In genomic region chr3:65151808-65152207, GRCm38 (mm10) we compare ENCODE assay signal across 23 mouse cellular contexts.
"Had no signal": no experiment of that assay in that cellular context is flagged by ENCODE, and none has a peak within 500 bp of the region (broad histone marks: within the 10 kb centered on the region; RNA-seq: fewer than 3 reads in every experiment).

No protein-coding gene starts in this region.

- H3K27ac ChIP-seq: heart, embryonic 10.5 days; hindbrain, embryonic 13.5 days; hindbrain, embryonic 15.5 days; hindbrain, postnatal 0 days; kidney, embryonic 15.5 days; kidney, postnatal 0 days; limb, embryonic 13.5 days; limb, embryonic 15.5 days; liver, embryonic 12.5 days; liver, embryonic 14.5 days had no signal

- H3K4me3 ChIP-seq: heart, embryonic 10.5 days; heart, embryonic 12.5 days; hindbrain, embryonic 13.5 days; hindbrain, embryonic 15.5 days; kidney, embryonic 15.5 days; limb, embryonic 13.5 days; limb, embryonic 15.5 days; liver, embryonic 12.5 days had no signal

- H3K9ac ChIP-seq: heart, embryonic 12.5 days; hindbrain, embryonic 13.5 days; hindbrain, embryonic 15.5 days; kidney, embryonic 15.5 days; limb, embryonic 13.5 days; limb, embryonic 15.5 days; liver, embryonic 12.5 days; liver, embryonic 14.5 days had no signal

- H3K9me3 ChIP-seq: heart, embryonic 10.5 days; heart, embryonic 12.5 days; hindbrain, embryonic 13.5 days; hindbrain, embryonic 15.5 days; kidney, embryonic 15.5 days; limb, embryonic 13.5 days; limb, embryonic 15.5 days; liver, embryonic 12.5 days had no signal

- H3K4me1 ChIP-seq: heart, embryonic 10.5 days; heart, embryonic 12.5 days; hindbrain, embryonic 13.5 days; hindbrain, embryonic 15.5 days; kidney, embryonic 15.5 days; limb, embryonic 13.5 days; limb, embryonic 15.5 days; liver, embryonic 12.5 days had no signal

- DNase-seq: gastrocnemius, postnatal 14 days; gastrocnemius, postnatal 36 days; heart, adult 18-20 months; heart, postnatal 10 days; kidney, adult 11 months; kidney, adult 2 months; kidney, adult 9 months; kidney, postnatal 14 days; kidney, postnatal 36 days; layer of hippocampus, adult 9-11 months; layer of hippocampus, postnatal 36 days; left cerebral cortex, postnatal 4 days had no signal

- H3K36me3 ChIP-seq: heart, embryonic 10.5 days; heart, embryonic 12.5 days; hindbrain, embryonic 13.5 days; hindbrain, embryonic 15.5 days; kidney, embryonic 15.5 days; limb, embryonic 13.5 days; limb, embryonic 15.5 days; liver, embryonic 12.5 days had no signal
